In genomic region chr12:41646956-41647575, GRCm38 (mm10) we compare ENCODE assay signal across 13 mouse cellular contexts.
DNase-seq lines count a peak whose midpoint lies in the region; ATAC-seq lines count a peak whose summit lies in the region.
"Had no signal": no experiment of that assay in that cellular context is flagged by ENCODE, and none has a peak within 500 bp of the region (broad histone marks: within the 10 kb centered on the region; RNA-seq: fewer than 3 reads in every experiment).

No protein-coding gene starts in this region.

- ATAC-seq in intestine, embryonic 14.5 days (replicated peaks; ENCODE audit: low FRiP score, low TSS enrichment, low read depth): no peak
- no peak for ATAC-seq in intestine, embryonic 16.5 days
- peak; percentile 72 for ATAC-seq in embryonic facial prominence, embryonic 11.5 days (replicated peaks; ENCODE audit: insufficient number of reproducible peaks, low FRiP score, low TSS enrichment, low read depth)
- peak; percentile 70 for ATAC-seq in hindbrain, embryonic 16.5 days

- H3K4me3 ChIP-seq in intestine, embryonic 14.5 days (ENCODE audit: low read depth, low read length): no peak overlapping the region
- H3K4me3 ChIP-seq in intestine, embryonic 16.5 days (ENCODE audit: low read length): no peak overlapping the region
- H3K4me3 ChIP-seq in embryonic facial prominence, embryonic 11.5 days (ENCODE audit: low read depth, low read length): no peak overlapping the region
- no peak overlapping the region for H3K4me3 ChIP-seq in hindbrain, embryonic 16.5 days (ENCODE audit: low read length)
- H3K4me3 ChIP-seq: heart, adult 2 months; kidney, embryonic 15.5 days; megakaryocyte, embryonic 14.5 days had no signal

- no peaks in the 10 kb centered on the region for H3K9me3 ChIP-seq in intestine, embryonic 14.5 days (ENCODE audit: control insufficient read depth, low read length)
- H3K9me3 ChIP-seq in intestine, embryonic 16.5 days (ENCODE audit: control insufficient read depth, low read length): no peaks in the 10 kb centered on the region
- no peaks in the 10 kb centered on the region for H3K9me3 ChIP-seq in embryonic facial prominence, embryonic 11.5 days (replicated peaks; ENCODE audit: control insufficient read depth, low read length)
- H3K9me3 ChIP-seq in hindbrain, embryonic 16.5 days (ENCODE audit: control insufficient read depth, low read length): no peaks in the 10 kb centered on the region
- H3K9me3 ChIP-seq: kidney, embryonic 15.5 days; megakaryocyte, embryonic 14.5 days had no signal

- intact Hi-C loops in gastrocnemius, postnatal 14 days (cut with DNase I; ENCODE audit: low total_unique reads): no loop called here

- 11% methylated on average over 5 of the region's 5 CpGs for WGBS in intestine, embryonic 14.5 days
- 14% methylated on average over 5 of the region's 5 CpGs for WGBS in intestine, embryonic 16.5 days
- WGBS in embryonic facial prominence, embryonic 11.5 days: 16% methylated on average over 5 of the region's 5 CpGs
- 4% methylated on average over 5 of the region's 5 CpGs for WGBS in hindbrain, embryonic 16.5 days

- H3K36me3 ChIP-seq in intestine, embryonic 14.5 days (ENCODE audit: control insufficient read depth, insufficient read depth, low read length): no peaks in the 10 kb centered on the region
- no peaks in the 10 kb centered on the region for H3K36me3 ChIP-seq in intestine, embryonic 16.5 days (ENCODE audit: control insufficient read depth, insufficient read depth, low read length)
- no peaks in the 10 kb centered on the region for H3K36me3 ChIP-seq in embryonic facial prominence, embryonic 11.5 days (replicated peaks; ENCODE audit: control insufficient read depth, insufficient read depth, low read depth, low read length)
- no peaks in the 10 kb centered on the region for H3K36me3 ChIP-seq in hindbrain, embryonic 16.5 days (ENCODE audit: control insufficient read depth, insufficient read depth, low read length)
- H3K36me3 ChIP-seq: kidney, embryonic 15.5 days had no signal

- no peak overlapping the region for H3K27ac ChIP-seq in intestine, embryonic 14.5 days (ENCODE audit: low read depth)
- H3K27ac ChIP-seq in intestine, embryonic 16.5 days (ENCODE audit: low read length): no peak overlapping the region
- H3K27ac ChIP-seq in embryonic facial prominence, embryonic 11.5 days (replicated peaks; ENCODE audit: low read depth, low read length): no peak overlapping the region
- no peak overlapping the region for H3K27ac ChIP-seq in hindbrain, embryonic 16.5 days (ENCODE audit: low read depth, low read length)
- H3K27ac ChIP-seq: heart, adult 2 months; kidney, embryonic 15.5 days had no signal

- H3K27me3 ChIP-seq in intestine, embryonic 14.5 days (replicated peaks; ENCODE audit: control insufficient read depth, insufficient read depth, low read length): no peaks in the 10 kb centered on the region
- H3K27me3 ChIP-seq in intestine, embryonic 16.5 days (replicated peaks; ENCODE audit: control insufficient read depth, insufficient read depth, low read length): no peaks in the 10 kb centered on the region
- H3K27me3 ChIP-seq in embryonic facial prominence, embryonic 11.5 days (ENCODE audit: control insufficient read depth, insufficient read depth, low read length): no peaks in the 10 kb centered on the region
- no peaks in the 10 kb centered on the region for H3K27me3 ChIP-seq in hindbrain, embryonic 16.5 days (replicated peaks; ENCODE audit: control insufficient read depth, insufficient read depth, low read length)
- H3K27me3 ChIP-seq: kidney, embryonic 15.5 days; megakaryocyte, embryonic 14.5 days had no signal

- peak overlapping the region; percentile 13; the same call in 1 of the 2 replicates for H3K4me2 ChIP-seq in intestine, embryonic 14.5 days (ENCODE audit: low read length)
- no peak overlapping the region for H3K4me2 ChIP-seq in intestine, embryonic 16.5 days (ENCODE audit: low read depth, low read length)
- H3K4me2 ChIP-seq in embryonic facial prominence, embryonic 11.5 days (ENCODE audit: low read depth, low read length): no peak overlapping the region
- no peak overlapping the region for H3K4me2 ChIP-seq in hindbrain, embryonic 16.5 days (ENCODE audit: low read length)
- H3K4me2 ChIP-seq: kidney, embryonic 15.5 days had no signal

- H3K9ac ChIP-seq in intestine, embryonic 14.5 days (ENCODE audit: low read length): no peak overlapping the region
- no peak overlapping the region for H3K9ac ChIP-seq in intestine, embryonic 16.5 days (ENCODE audit: low read depth, low read length)
- no peak overlapping the region for H3K9ac ChIP-seq in embryonic facial prominence, embryonic 11.5 days (replicated peaks; ENCODE audit: low read length)
- no peak overlapping the region for H3K9ac ChIP-seq in hindbrain, embryonic 16.5 days (ENCODE audit: low read depth, low read length)
- H3K9ac ChIP-seq: kidney, embryonic 15.5 days had no signal

- no peak for DNase-seq in intestine, embryonic 14.5 days (ENCODE audit: low spot score)
- DNase-seq in MN1 (ENCODE audit: low spot score): peak; percentile 52
- DNase-seq in embryonic facial prominence, embryonic 11.5 days (ENCODE audit: low spot score): peak; percentile 34
- no peak for DNase-seq in gastrocnemius, postnatal 14 days
- DNase-seq in testis, postnatal 14 days (ENCODE audit: low spot score): no peak
- no peak for DNase-seq in thymus, postnatal 4 days
- DNase-seq: heart, adult 2 months; right cerebral cortex, adult 18-20 months; thymus, adult 2 months had no signal

- H3K4me1 ChIP-seq in intestine, embryonic 14.5 days (replicated peaks; ENCODE audit: control insufficient read depth, insufficient read depth, low read length): no peaks in the 10 kb centered on the region
- H3K4me1 ChIP-seq in intestine, embryonic 16.5 days (ENCODE audit: control insufficient read depth, insufficient read depth, low read length): 0 out of 2 replicates have a peak, but pooled peaks cover 4% of the 10 kb centered on the region
- H3K4me1 ChIP-seq in embryonic facial prominence, embryonic 11.5 days (ENCODE audit: control insufficient read depth, insufficient read depth, low read length): no peaks in the 10 kb centered on the region
- H3K4me1 ChIP-seq in hindbrain, embryonic 16.5 days (ENCODE audit: control insufficient read depth, insufficient read depth, low read depth, low read length): no peaks in the 10 kb centered on the region
- H3K4me1 ChIP-seq: kidney, embryonic 15.5 days; megakaryocyte, embryonic 14.5 days had no signal

Comparison
In these comparisons a context has a peak if more than half of its experiments do, and no peak if none do; other contexts are left out.
1. ATAC-seq: peak in embryonic facial prominence, embryonic 11.5 days (single experiment) and hindbrain, embryonic 16.5 days (single experiment); none in intestine, embryonic 14.5 days (single experiment) and intestine, embryonic 16.5 days (single experiment).
2. DNase-seq: peak in MN1 (single experiment) and embryonic facial prominence, embryonic 11.5 days (single experiment); none in intestine, embryonic 14.5 days (single experiment), gastrocnemius, postnatal 14 days (single experiment), testis, postnatal 14 days (single experiment) and thymus, postnatal 4 days (single experiment).